Mouse (Mus musculus): ENCODE measurements around the gene 1110057P08Rik.
"Not testable (repeated sequence)": the region's sequence is repeated elsewhere in the genome, so short reads cannot be mapped to it uniquely, and the experiment has no call there.

1110057P08Rik gene

GRCm38 (mm10) chr16:89174435-89174834 lies at the start of gene 1110057P08Rik:
Gene 1110057P08Rik (plus strand): TSS chr16:89174735.
- DNase-seq (ENCODE audit: low spot score) = no peak

GRCm38 (mm10) chr16:89140551-89140950 lies 34.0 kb upstream of the 1110057P08Rik start, which contains the start of gene Gm6358:
Gene Gm6358 (plus strand): TSS chr16:89140851.
- DNase-seq (ENCODE audit: low spot score) = no peak

GRCm38 (mm10) chr16:89150786-89151185 lies 23.7 kb upstream of the 1110057P08Rik start, which contains the start of gene Gm10061:
Gene Gm10061 (plus strand): TSS chr16:89151086.
- DNase-seq (ENCODE audit: low spot score) = no peak

GRCm38 (mm10) chr16:89157652-89158051 lies 16.9 kb upstream of the 1110057P08Rik start, which contains the start of gene Gm9789:
Gene Gm9789 (plus strand): TSS chr16:89157952.
- no peak for DNase-seq (ENCODE audit: low spot score)

- DNase-seq (ENCODE audit: low spot score) = not testable (repeated sequence)
Observed at GRCm38 (mm10) chr16:89169190-89169589, 5.3 kb upstream of the 1110057P08Rik start, which contains the start of gene Gm7735. Gene Gm7735 (plus strand): TSS chr16:89169490.

- no peak for DNase-seq (ENCODE audit: low spot score)
Observed at GRCm38 (mm10) chr16:89188621-89189020, 14.1 kb downstream of the 1110057P08Rik start.

GRCm38 (mm10) chr16:89205561-89205960 lies 31.0 kb downstream of the 1110057P08Rik start, which contains the start of gene Krtap20-2:
Gene Krtap20-2 (plus strand): TSS chr16:89205861.
- DNase-seq (ENCODE audit: low spot score) = no peak
